Mouse (Mus musculus) testis, postnatal 10 days (tissue): ENCODE measurements around the gene C3ar1.

ENCODE experiments used
- DNase-seq: peaks from one replicate; pipeline ENCODE4 v3.0.0; 2021; ENCODE audit warnings: low spot score

C3ar1 gene

GRCm38 (mm10) chr6:122855955-122856354 is at the start of gene C3ar1:
Gene C3ar1 (minus strand): TSS chr6:122856161.
- no peak for DNase-seq

GRCm38 (mm10) chr6:122892442-122893049 is 36.6 kb upstream of the C3ar1 start:
- DNase-seq = peak; percentile 83

- DNase-seq = peak; percentile 12
Observed at GRCm38 (mm10) chr6:122889599-122889998, 33.6 kb upstream of the C3ar1 start.

- DNase-seq = peak; percentile 19
Observed at GRCm38 (mm10) chr6:122883603-122884002, 27.6 kb upstream of the C3ar1 start.

GRCm38 (mm10) chr6:122881287-122881686 is 25.3 kb upstream of the C3ar1 start:
- DNase-seq = no peak

- DNase-seq = no peak
Observed at GRCm38 (mm10) chr6:122879781-122880505, 24.0 kb upstream of the C3ar1 start.

- no peak for DNase-seq
Observed at GRCm38 (mm10) chr6:122879141-122879735, 23.3 kb upstream of the C3ar1 start.

GRCm38 (mm10) chr6:122874720-122875389 is 18.9 kb upstream of the C3ar1 start:
- DNase-seq = no peak

GRCm38 (mm10) chr6:122873871-122874719 is 18.1 kb upstream of the C3ar1 start, which contains the start of gene Necap1:
Gene Necap1 (plus strand): TSS chr6:122874474.
- DNase-seq = peak; percentile 99

GRCm38 (mm10) chr6:122872800-122873199 is 16.8 kb upstream of the C3ar1 start:
- DNase-seq = no peak

- no peak for DNase-seq
Observed at GRCm38 (mm10) chr6:122869846-122870245, 13.9 kb upstream of the C3ar1 start.

- no peak for DNase-seq
Observed at GRCm38 (mm10) chr6:122867914-122868313, 12.0 kb upstream of the C3ar1 start.

GRCm38 (mm10) chr6:122862871-122863270 is 6.9 kb upstream of the C3ar1 start:
- no peak for DNase-seq

- DNase-seq = no peak
Observed at GRCm38 (mm10) chr6:122862434-122862833, 6.5 kb upstream of the C3ar1 start.

GRCm38 (mm10) chr6:122854552-122854951 is 1.4 kb downstream of the C3ar1 start:
- DNase-seq = no peak

- no peak for DNase-seq
Observed at GRCm38 (mm10) chr6:122852696-122853095, 3.3 kb downstream of the C3ar1 start.

- no peak for DNase-seq
Observed at GRCm38 (mm10) chr6:122843759-122844158, 12.2 kb downstream of the C3ar1 start.

- no peak for DNase-seq
Observed at GRCm38 (mm10) chr6:122837539-122837938, 18.4 kb downstream of the C3ar1 start.

GRCm38 (mm10) chr6:122836974-122837373 is 19.0 kb downstream of the C3ar1 start:
- DNase-seq = no peak

- DNase-seq = no peak
Observed at GRCm38 (mm10) chr6:122834365-122834764, 21.6 kb downstream of the C3ar1 start.

GRCm38 (mm10) chr6:122832880-122833279 is 23.1 kb downstream of the C3ar1 start:
- DNase-seq = no peak

GRCm38 (mm10) chr6:122828086-122828485 is 27.9 kb downstream of the C3ar1 start:
- DNase-seq = peak; percentile 56
